Mouse (Mus musculus): ENCODE measurements around the gene Olfr963. TPM values are rescaled to one million over a fixed set of nuclear protein-coding genes. Genes with fewer than 3 reads are reported as not detected.
"Not testable (repeated sequence)": the region's sequence is repeated elsewhere in the genome, so short reads cannot be mapped to it uniquely, and the experiment has no call there.

Gene Olfr963
- polyA plus RNA-seq, 1 experiment from 2014 or later: not detected

DNA sequence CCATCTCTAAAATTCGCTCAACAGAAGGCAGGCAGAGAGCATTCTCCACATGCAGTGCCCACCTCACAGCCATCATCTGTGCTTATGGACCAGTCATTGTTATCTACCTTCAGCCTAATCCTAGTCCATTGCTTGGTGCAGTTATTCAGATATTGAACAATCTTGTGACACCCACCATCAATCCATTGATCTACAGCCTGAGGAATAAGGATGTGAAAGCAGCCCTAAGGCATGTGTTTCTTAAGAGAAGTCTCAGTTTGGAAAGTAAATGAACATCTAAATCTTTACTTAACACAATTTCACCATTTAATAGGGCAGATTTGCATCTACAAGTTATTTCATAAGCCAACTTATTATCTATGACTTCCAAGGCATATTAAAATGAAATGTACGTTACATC, 2.7 kb downstream of the Olfr963 start:
- 73% methylated on average over 2 of the region's 2 CpGs for WGBS
- H3K4me2 ChIP-seq (ENCODE audit: low read depth, low read length): no peak overlapping the region
- no peaks in the 10 kb centered on the region for H3K27me3 ChIP-seq (replicated peaks; ENCODE audit: control insufficient read depth, insufficient read depth, low read length)
- no peak for ATAC-seq
- no peak overlapping the region for H3K4me3 ChIP-seq (ENCODE audit: low read length)
- no peak overlapping the region for H3K27ac ChIP-seq (ENCODE audit: low read length)
- H3K36me3 ChIP-seq (ENCODE audit: control insufficient read depth, insufficient read depth, low read length): no peaks in the 10 kb centered on the region
- no peak overlapping the region for H3K9ac ChIP-seq (ENCODE audit: low read depth, low read length)
- no peaks in the 10 kb centered on the region for H3K9me3 ChIP-seq (ENCODE audit: control insufficient read depth, low read length)
- no peaks in the 10 kb centered on the region for H3K4me1 ChIP-seq (ENCODE audit: control insufficient read depth, insufficient read depth, low read length)

GRCm38 (mm10) chr9:39674820-39675219, 7.8 kb downstream of the Olfr963 start:
- no peak overlapping the region for H3K9ac ChIP-seq (ENCODE audit: low read depth, low read length)
- no peaks in the 10 kb centered on the region for H3K36me3 ChIP-seq (ENCODE audit: control insufficient read depth, insufficient read depth, low read length)
- no peak for ATAC-seq
- H3K4me2 ChIP-seq (ENCODE audit: low read depth, low read length): no peak overlapping the region
- WGBS: 78% methylated on average over 2 of the region's 2 CpGs
- no peak overlapping the region for H3K4me3 ChIP-seq (ENCODE audit: low read length)
- no peaks in the 10 kb centered on the region for H3K4me1 ChIP-seq (ENCODE audit: control insufficient read depth, insufficient read depth, low read length)
- no peak overlapping the region for H3K27ac ChIP-seq (ENCODE audit: low read length)
- no peaks in the 10 kb centered on the region for H3K9me3 ChIP-seq (ENCODE audit: control insufficient read depth, low read length)
- H3K27me3 ChIP-seq (replicated peaks; ENCODE audit: control insufficient read depth, insufficient read depth, low read length): no peaks in the 10 kb centered on the region

DNA sequence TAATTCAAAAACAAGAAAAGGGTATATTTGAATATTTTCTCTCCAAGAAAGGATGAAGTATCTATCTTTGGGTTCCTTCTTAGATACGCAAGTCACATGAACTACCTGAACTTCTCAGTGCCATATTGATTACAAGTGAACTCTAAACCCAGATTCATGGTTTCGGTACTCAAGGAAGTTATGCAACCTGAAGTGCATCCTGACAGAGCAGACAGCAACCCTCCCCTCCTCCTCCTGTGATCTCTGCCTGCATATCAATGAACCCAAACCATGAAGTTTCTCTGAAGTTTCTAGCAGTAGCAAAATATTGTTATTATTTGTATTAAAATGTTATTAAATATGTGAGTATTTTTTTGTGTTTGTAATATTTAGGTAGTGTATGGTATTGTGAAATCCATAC, 11.6 kb downstream of the Olfr963 start:
- WGBS: 92% methylated on average over 2 of the region's 2 CpGs
- Histone ChIP-seq H3K9me3 (ENCODE audit: control insufficient read depth, low read length) (no peaks in the 10 kb centered on the region), H3K4me3 (ENCODE audit: low read length) (no peak overlapping the region), H3K9ac (ENCODE audit: low read depth, low read length) (no peak overlapping the region), H3K4me2 (ENCODE audit: low read depth, low read length) (no peak overlapping the region), H3K36me3 (ENCODE audit: control insufficient read depth, insufficient read depth, low read length) (no peaks in the 10 kb centered on the region), H3K27ac (ENCODE audit: low read length) (no peak overlapping the region), H3K4me1 (ENCODE audit: control insufficient read depth, insufficient read depth, low read length) (no peaks in the 10 kb centered on the region), H3K27me3 (replicated peaks; ENCODE audit: control insufficient read depth, insufficient read depth, low read length) (no peaks in the 10 kb centered on the region)
- no peak for ATAC-seq

- Histone ChIP-seq H3K36me3 (ENCODE audit: control insufficient read depth, insufficient read depth, low read length) (no peaks in the 10 kb centered on the region), H3K9me3 (ENCODE audit: control insufficient read depth, low read length) (no peaks in the 10 kb centered on the region), H3K9ac (ENCODE audit: low read depth, low read length) (no peak overlapping the region), H3K4me3 (ENCODE audit: low read length) (no peak overlapping the region), H3K27ac (ENCODE audit: low read length) (no peak overlapping the region), H3K4me1 (ENCODE audit: control insufficient read depth, insufficient read depth, low read length) (no peaks in the 10 kb centered on the region), H3K4me2 (ENCODE audit: low read depth, low read length) (no peak overlapping the region), H3K27me3 (replicated peaks; ENCODE audit: control insufficient read depth, insufficient read depth, low read length) (no peaks in the 10 kb centered on the region)
- ATAC-seq: no peak
- 61% methylated on average over 2 of the region's 2 CpGs for WGBS
Measured at GRCm38 (mm10) chr9:39679280-39679679, 12.3 kb downstream of the Olfr963 start.

DNA sequence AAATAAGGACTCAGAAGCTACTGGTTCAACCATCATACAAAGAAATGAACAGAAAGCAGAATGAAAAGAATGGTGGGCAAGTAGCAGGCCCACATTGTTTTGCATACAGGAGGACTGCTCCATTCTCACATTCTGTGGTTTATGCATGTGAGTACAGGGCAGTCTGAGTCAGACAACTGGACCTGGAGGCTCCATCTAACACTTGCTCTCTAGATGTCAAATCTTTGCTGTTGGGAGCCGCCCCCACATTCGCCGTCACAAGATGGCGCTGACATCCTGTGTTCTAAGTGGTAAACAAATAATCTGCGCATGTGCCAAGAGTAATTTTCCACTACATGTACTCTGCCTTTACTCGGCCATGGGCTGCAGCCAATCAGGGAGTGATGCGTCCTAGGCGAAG, 34.1 kb downstream of the Olfr963 start:
- 78% methylated on average over 6 of the region's 8 CpGs for WGBS
- ATAC-seq; H3K4me2 ChIP-seq (ENCODE audit: low read depth, low read length): not testable (repeated sequence)

DNA sequence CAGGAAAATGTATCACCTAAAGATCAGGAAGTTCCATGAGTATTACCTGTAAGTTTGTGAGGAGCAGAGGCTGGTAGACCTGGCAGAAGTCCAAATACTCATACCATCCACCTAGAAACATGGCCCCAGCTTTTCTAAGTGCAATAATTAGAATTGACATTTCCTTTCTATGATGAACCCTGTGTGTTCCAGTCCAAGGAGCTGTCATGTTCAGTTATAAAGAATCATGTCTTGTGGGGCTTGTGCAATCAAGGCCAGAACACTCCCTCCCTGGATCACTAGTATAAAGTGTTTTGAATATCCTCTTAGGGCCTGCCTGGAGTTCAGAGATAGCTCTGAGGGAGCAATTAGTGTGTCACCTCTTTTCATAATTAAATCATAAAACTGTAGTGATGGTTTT, 40.0 kb downstream of the Olfr963 start, which contains the start of gene Olfr149:
TSS of gene Olfr149 (minus strand) at position 101 of the 400 bp plus-strand sequence.
- no peaks in the 10 kb centered on the region for H3K36me3 ChIP-seq (ENCODE audit: control insufficient read depth, insufficient read depth, low read length)
- H3K4me3 ChIP-seq (ENCODE audit: low read length): no peak within 1 kb of the TSS
- no peaks in the 10 kb centered on the region for H3K27me3 ChIP-seq (replicated peaks; ENCODE audit: control insufficient read depth, insufficient read depth, low read length)
- no peaks in the 10 kb centered on the region for H3K4me1 ChIP-seq (ENCODE audit: control insufficient read depth, insufficient read depth, low read length)
- H3K4me2 ChIP-seq (ENCODE audit: low read depth, low read length): no peak within 1 kb of the TSS
- no peak within 1 kb of the TSS for H3K9ac ChIP-seq (ENCODE audit: low read depth, low read length)
- no peaks in the 10 kb centered on the region for H3K9me3 ChIP-seq (ENCODE audit: control insufficient read depth, low read length)
- ATAC-seq: no peak
- H3K27ac ChIP-seq (ENCODE audit: low read length): no peak within 1 kb of the TSS

More for the DNA sequence above, 34.1 kb downstream of the Olfr963 start:
- not testable (repeated sequence) for H3K27me3 ChIP-seq (replicated peaks; ENCODE audit: control insufficient read depth, insufficient read depth, low read length); H3K4me1 ChIP-seq (ENCODE audit: control insufficient read depth, insufficient read depth, low read length); H3K9me3 ChIP-seq (ENCODE audit: control insufficient read depth, low read length); H3K36me3 ChIP-seq (ENCODE audit: control insufficient read depth, insufficient read depth, low read length); H3K4me3 ChIP-seq (ENCODE audit: low read length); H3K27ac ChIP-seq (ENCODE audit: low read length); H3K9ac ChIP-seq (ENCODE audit: low read depth, low read length)

DNA sequence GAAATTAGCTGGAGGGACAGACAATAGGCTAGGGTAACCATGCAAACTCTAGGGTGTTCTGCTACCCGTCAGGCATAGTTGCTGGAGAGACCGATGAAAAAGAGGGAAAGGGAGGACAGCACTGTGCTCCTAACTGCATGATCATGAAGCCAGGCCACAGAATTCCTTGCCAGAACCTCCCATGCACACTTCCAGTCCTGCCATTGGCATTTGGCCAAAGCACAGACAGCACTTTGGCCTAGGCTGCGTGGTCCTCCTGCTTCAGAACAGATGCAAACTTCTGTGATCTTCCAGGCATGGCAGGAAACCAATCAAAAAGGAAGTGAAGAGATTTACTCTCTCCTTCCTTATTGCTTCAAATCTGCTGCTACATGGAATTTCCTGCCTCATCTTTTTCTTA, 42.0 kb downstream of the Olfr963 start:
- Histone ChIP-seq H3K27me3 (replicated peaks; ENCODE audit: control insufficient read depth, insufficient read depth, low read length) (no peaks in the 10 kb centered on the region), H3K27ac (ENCODE audit: low read length) (no peak overlapping the region), H3K4me2 (ENCODE audit: low read depth, low read length) (no peak overlapping the region), H3K36me3 (ENCODE audit: control insufficient read depth, insufficient read depth, low read length) (no peaks in the 10 kb centered on the region), H3K4me1 (ENCODE audit: control insufficient read depth, insufficient read depth, low read length) (no peaks in the 10 kb centered on the region), H3K9me3 (ENCODE audit: control insufficient read depth, low read length) (no peaks in the 10 kb centered on the region), H3K9ac (ENCODE audit: low read depth, low read length) (no peak overlapping the region), H3K4me3 (ENCODE audit: low read length) (no peak overlapping the region)
- WGBS: 63% methylated on average over 3 of the region's 3 CpGs
- peak; percentile 38; the same call in 1 of the 2 replicates for ATAC-seq

DNA sequence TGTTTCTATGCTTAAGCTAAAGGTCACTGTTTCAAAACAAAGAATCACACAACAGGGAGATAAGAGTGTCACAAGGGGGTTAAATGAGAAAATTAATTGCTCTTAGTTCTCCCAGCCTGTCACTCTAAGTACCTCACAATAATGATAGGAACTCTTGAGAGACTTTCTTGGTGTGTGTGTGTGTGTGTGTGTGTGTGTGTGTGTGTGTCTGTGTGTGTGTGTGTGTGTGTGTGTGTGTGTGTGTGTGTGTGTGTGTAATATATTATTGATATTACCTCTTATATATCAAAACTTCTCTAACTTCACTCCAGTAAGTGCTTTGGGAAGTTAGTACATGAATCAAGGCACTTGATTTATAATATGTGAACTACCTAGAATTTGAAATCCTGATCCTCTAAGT, 44.0 kb downstream of the Olfr963 start, which contains the start of gene Olfr965:
TSS of gene Olfr965 (plus strand) at position 301 of the 400 bp plus-strand sequence.
- H3K27ac ChIP-seq (ENCODE audit: low read length): no peak within 1 kb of the TSS
- H3K36me3 ChIP-seq (ENCODE audit: control insufficient read depth, insufficient read depth, low read length): no peaks in the 10 kb centered on the region
- H3K4me1 ChIP-seq (ENCODE audit: control insufficient read depth, insufficient read depth, low read length): no peaks in the 10 kb centered on the region
- no peak within 1 kb of the TSS for H3K9ac ChIP-seq (ENCODE audit: low read depth, low read length)
- no peaks in the 10 kb centered on the region for H3K27me3 ChIP-seq (replicated peaks; ENCODE audit: control insufficient read depth, insufficient read depth, low read length)
- ATAC-seq: no peak
- no peak within 1 kb of the TSS for H3K4me3 ChIP-seq (ENCODE audit: low read length)
- H3K9me3 ChIP-seq (ENCODE audit: control insufficient read depth, low read length): no peaks in the 10 kb centered on the region
- H3K4me2 ChIP-seq (ENCODE audit: low read depth, low read length): no peak within 1 kb of the TSS

Other genes with a start within 250 kb of the Olfr963 start
- gene Olfr952, start 240.1 kb upstream of the Olfr963 start, polyA plus RNA-seq (2015; fragmentation: Nextera tagmentation; extraction: Ambion mirVana): not detected in 2 replicates
- not detected in 2 replicates for gene Olfr954, start 210.5 kb upstream of the Olfr963 start, polyA plus RNA-seq (2015; fragmentation: Nextera tagmentation; extraction: Ambion mirVana)
- not detected in 2 replicates for gene Olfr955, start 195.3 kb upstream of the Olfr963 start, polyA plus RNA-seq (2015; fragmentation: Nextera tagmentation; extraction: Ambion mirVana)
- not detected in 2 replicates for gene Olfr44, start 173.2 kb upstream of the Olfr963 start, polyA plus RNA-seq (2015; fragmentation: Nextera tagmentation; extraction: Ambion mirVana)
- not detected in 2 replicates for gene Olfr957, start 151.4 kb upstream of the Olfr963 start, polyA plus RNA-seq (2015; fragmentation: Nextera tagmentation; extraction: Ambion mirVana)
- not detected in 2 replicates for gene Olfr958, start 113.2 kb upstream of the Olfr963 start, polyA plus RNA-seq (2015; fragmentation: Nextera tagmentation; extraction: Ambion mirVana)
- not detected in 2 replicates for gene Olfr959, start 91.6 kb upstream of the Olfr963 start, polyA plus RNA-seq (2015; fragmentation: Nextera tagmentation; extraction: Ambion mirVana)
- gene AW551984, start 62.8 kb upstream of the Olfr963 start, polyA plus RNA-seq (2015; fragmentation: Nextera tagmentation; extraction: Ambion mirVana): 16.0 and 18.1 TPM in 2 replicates
- not detected in 2 replicates for gene Olfr148, start 56.5 kb upstream of the Olfr963 start, polyA plus RNA-seq (2015; fragmentation: Nextera tagmentation; extraction: Ambion mirVana)
- not detected in 2 replicates for gene Olfr960, start 45.8 kb upstream of the Olfr963 start, polyA plus RNA-seq (2015; fragmentation: Nextera tagmentation; extraction: Ambion mirVana)
- gene Olfr961, start 22.1 kb upstream of the Olfr963 start, polyA plus RNA-seq (2015; fragmentation: Nextera tagmentation; extraction: Ambion mirVana): not detected in 2 replicates
- gene Olfr149, start 39.9 kb downstream of the Olfr963 start, polyA plus RNA-seq (2015; fragmentation: Nextera tagmentation; extraction: Ambion mirVana): not detected in 2 replicates
- gene Olfr965, start 44.1 kb downstream of the Olfr963 start, polyA plus RNA-seq (2015; fragmentation: Nextera tagmentation; extraction: Ambion mirVana): not detected in 2 replicates
- not detected in 2 replicates for gene Olfr150, start 63.8 kb downstream of the Olfr963 start, polyA plus RNA-seq (2015; fragmentation: Nextera tagmentation; extraction: Ambion mirVana)
- gene Olfr967, start 79.0 kb downstream of the Olfr963 start, polyA plus RNA-seq (2015; fragmentation: Nextera tagmentation; extraction: Ambion mirVana): not detected in 2 replicates
- not detected in 2 replicates for gene Olfr968, start 116.0 kb downstream of the Olfr963 start, polyA plus RNA-seq (2015; fragmentation: Nextera tagmentation; extraction: Ambion mirVana)
- not detected in 2 replicates for gene Olfr969, start 123.7 kb downstream of the Olfr963 start, polyA plus RNA-seq (2015; fragmentation: Nextera tagmentation; extraction: Ambion mirVana)
- not detected in 2 replicates for gene Olfr970, start 141.7 kb downstream of the Olfr963 start, polyA plus RNA-seq (2015; fragmentation: Nextera tagmentation; extraction: Ambion mirVana)
- gene Olfr971, start 169.7 kb downstream of the Olfr963 start, polyA plus RNA-seq (2015; fragmentation: Nextera tagmentation; extraction: Ambion mirVana): not detected in 2 replicates
- not detected in 2 replicates for gene Olfr972, start 199.2 kb downstream of the Olfr963 start, polyA plus RNA-seq (2015; fragmentation: Nextera tagmentation; extraction: Ambion mirVana)
- gene Olfr229, start 240.1 kb downstream of the Olfr963 start, polyA plus RNA-seq (2015; fragmentation: Nextera tagmentation; extraction: Ambion mirVana): not detected in 2 replicates